Mouse (Mus musculus) cerebellum, adult 2 months (tissue): ENCODE measurements around the gene Spata31d1d. TPM values are rescaled to one million over a fixed set of nuclear protein-coding genes. Genes with fewer than 3 reads are reported as not detected.
"Not testable (repeated sequence)": the region's sequence is repeated elsewhere in the genome, so short reads cannot be mapped to it uniquely, and the experiment has no call there.

Source experiments
- DNase-seq, 2 experiments: peaks; one replicate each; pipeline ENCODE4 v3.0.0; 2021
- H3K27ac ChIP-seq: fragments of 200-500 bp; 2 replicates; pipeline ENCODE4 v1.5.1; 2012; ENCODE audit warnings: low read length, control low read depth, inconsistent platforms; ENCODE audit not compliant: insufficient read depth
- H3K27me3 ChIP-seq: fragments of 200-500 bp; 2 replicates; pipeline ENCODE4 v1.6.1; 2012; ENCODE audit warnings: inconsistent platforms, mild to moderate bottlenecking, low read length, moderate library complexity; ENCODE audit not compliant: control insufficient read depth, insufficient read depth
- H3K4me1 ChIP-seq: fragments of 200-500 bp; 2 replicates; pipeline ENCODE4 v1.6.1; 2011; ENCODE audit warnings: low read length; ENCODE audit not compliant: control insufficient read depth, insufficient read depth
- H3K4me3 ChIP-seq: fragments of 200-500 bp; replicated peaks from 2 replicates; pipeline ENCODE3; 2011; ENCODE audit warnings: mild to moderate bottlenecking, low read depth, low read length, control low read depth; ENCODE audit not compliant: insufficient read depth
- CTCF ChIP-seq: fragments of 200-500 bp; IDR thresholded peaks from 2 replicates; pipeline ENCODE4 v1.5.1; 2011; ENCODE audit warnings: low read depth, mild to moderate bottlenecking, control low read depth, low read length, moderate library complexity, borderline replicate concordance; ENCODE audit not compliant: insufficient read depth
- POLR2A ChIP-seq: fragments of 200-500 bp; IDR thresholded peaks from 2 replicates; pipeline ENCODE4 v1.6.1; 2011; ENCODE audit warnings: low read length, control low read depth, borderline replicate concordance; ENCODE audit not compliant: insufficient read depth
- WGBS: fragments of 180-500 bp; shearing (Covaris S2); methylation state at CpG from one replicate; pipeline ENCODE4 v1.1.7; 2018; 5-methylcytosine and 5-hydroxymethylcytosine counted together
- polyA plus RNA-seq: library from polyadenylated mRNA; depleted of rRNA; stranded (reverse); fragments of >200 nt; gene quantifications from 2 replicates; pipeline ENCODE4 v1.2.3, GENCODE M21; 2012

Gene Spata31d1d
- polyA plus RNA-seq, 1 experiment = 0.03 TPM

DNA sequence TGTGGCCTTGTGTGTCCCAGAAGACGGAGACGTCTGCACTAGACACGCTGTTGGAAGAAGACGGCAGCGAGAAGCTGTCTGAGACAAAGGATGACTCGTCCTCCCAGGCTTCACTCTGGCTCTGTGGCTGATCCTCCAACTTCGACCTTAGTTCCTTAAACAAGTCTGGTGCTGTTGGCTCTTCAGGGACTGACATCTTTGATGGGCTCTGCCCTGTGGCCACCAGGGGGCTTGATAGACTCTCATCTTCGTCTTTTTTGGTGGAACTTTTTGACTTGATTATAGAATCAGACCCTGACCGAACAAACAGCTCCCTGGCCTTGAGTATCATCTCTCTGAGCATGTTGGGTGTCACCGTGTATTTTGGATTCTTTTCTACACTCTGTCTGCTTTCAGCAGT lies 10.1 kb upstream of the Spata31d1d start:
- H3K4me3 ChIP-seq = no peak overlapping the region
- DNase-seq = no peak
- H3K27me3 ChIP-seq = no peaks in the 10 kb centered on the region
- no peak overlapping the region for H3K27ac ChIP-seq
- H3K4me1 ChIP-seq = peaks cover 3% of the 10 kb centered on the region
- 73% methylated on average over 10 of the region's 10 CpGs for WGBS
- TF ChIP-seq CTCF (no peak), POLR2A (no peak)

DNA sequence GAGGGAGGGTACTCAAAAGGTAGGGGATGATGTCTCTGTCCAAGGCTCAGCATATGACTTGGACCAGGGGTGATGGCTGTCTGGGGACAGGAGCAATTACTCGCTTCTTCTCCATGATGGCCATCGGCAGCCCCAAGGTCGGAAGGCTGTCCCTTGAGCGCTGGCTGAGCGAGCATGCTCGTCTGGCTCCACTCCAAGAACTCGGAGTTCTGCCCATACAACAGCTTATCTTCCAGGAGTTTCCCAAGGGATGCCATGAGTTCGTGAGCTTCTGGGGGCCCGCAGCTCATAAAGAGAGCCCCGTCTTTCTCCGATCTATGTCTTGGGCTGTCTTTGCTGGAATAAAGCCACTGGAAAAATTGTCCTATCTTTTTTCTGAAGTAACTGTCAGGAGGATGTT lies 9.5 kb upstream of the Spata31d1d start:
- H3K4me1 ChIP-seq = no peaks in the 10 kb centered on the region; the same call in 1 of the 2 replicates
- no peaks in the 10 kb centered on the region for H3K27me3 ChIP-seq
- H3K27ac ChIP-seq = no peak overlapping the region
- DNase-seq = no peak
- no peak for TF ChIP-seq CTCF
- TF ChIP-seq POLR2A = no peak
- H3K4me3 ChIP-seq = no peak overlapping the region
- WGBS = 18% methylated on average over 11 of the region's 11 CpGs

DNA sequence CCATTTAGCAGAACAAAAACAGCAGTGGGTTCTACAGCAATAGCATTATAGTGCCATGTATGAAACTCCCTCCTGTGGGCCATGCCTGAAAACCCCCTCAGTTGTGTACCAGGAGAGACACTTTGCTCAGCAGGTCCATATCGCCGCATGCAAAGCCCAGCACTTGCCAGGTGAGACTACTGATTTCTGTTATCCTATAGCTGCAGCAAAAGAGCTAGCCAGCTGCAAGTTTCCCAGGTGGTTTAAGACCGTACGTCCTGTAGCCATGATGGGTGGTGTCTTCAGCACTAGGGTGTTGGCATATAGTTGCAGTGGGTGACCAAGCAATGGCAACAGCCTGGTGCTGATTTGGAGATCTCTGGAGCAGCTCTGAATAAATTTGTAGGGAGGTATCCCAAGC lies 7.8 kb upstream of the Spata31d1d start:
- Histone ChIP-seq H3K27me3 (no peaks in the 10 kb centered on the region), H3K4me3 (no peak overlapping the region), H3K27ac (no peak overlapping the region), H3K4me1 (no peaks in the 10 kb centered on the region; the same call in 1 of the 2 replicates)
- no peak for DNase-seq
- no peak for TF ChIP-seq POLR2A
- WGBS = 93% methylated on average over 4 of the region's 4 CpGs

- H3K4me1 ChIP-seq = no peaks in the 10 kb centered on the region; the same call in 1 of the 2 replicates
- 85% methylated on average over 2 of the region's 2 CpGs for WGBS
- DNase-seq = no peak
- H3K27me3 ChIP-seq = no peaks in the 10 kb centered on the region
- no peak overlapping the region for H3K27ac ChIP-seq
- no peak for TF ChIP-seq POLR2A
- no peak for TF ChIP-seq CTCF
- no peak overlapping the region for H3K4me3 ChIP-seq
Observed at GRCm38 (mm10) chr13:59738455-59738854, 6.9 kb upstream of the Spata31d1d start.

DNA sequence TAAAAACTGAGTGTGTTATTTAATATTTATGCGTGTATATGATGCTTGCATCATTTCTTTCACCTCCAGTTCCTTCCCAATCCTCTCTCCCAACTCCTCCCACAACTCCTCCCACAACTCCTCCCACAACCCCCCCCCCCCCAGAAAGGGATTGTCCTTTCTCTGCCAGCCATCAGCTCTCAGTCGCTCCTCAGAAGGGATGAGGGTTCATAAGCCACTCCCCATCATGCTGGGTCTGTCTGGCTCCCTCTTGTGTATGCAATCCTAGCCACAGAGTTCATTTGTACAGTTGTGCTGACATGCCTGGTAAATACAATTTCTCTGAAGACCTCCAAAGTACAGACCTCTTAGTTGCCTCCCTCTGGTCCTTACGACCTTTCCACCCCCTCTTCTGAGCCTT lies 3.6 kb upstream of the Spata31d1d start:
- WGBS = 37% methylated on average over 3 of the region's 3 CpGs
- H3K4me1 ChIP-seq = no peaks in the 10 kb centered on the region; the same call in 1 of the 2 replicates
- H3K27me3 ChIP-seq = no peaks in the 10 kb centered on the region
- H3K27ac ChIP-seq = no peak overlapping the region
- no peak overlapping the region for H3K4me3 ChIP-seq
- DNase-seq = no peak
- TF ChIP-seq POLR2A = no peak
- TF ChIP-seq CTCF = no peak

- H3K4me1 ChIP-seq, H3K27me3 ChIP-seq, DNase-seq, H3K4me3 ChIP-seq, H3K27ac ChIP-seq: not testable (repeated sequence)
- WGBS = 45% methylated on average over 6 of the region's 6 CpGs
Observed at GRCm38 (mm10) chr13:59734347-59734746, 2.8 kb upstream of the Spata31d1d start.

DNA sequence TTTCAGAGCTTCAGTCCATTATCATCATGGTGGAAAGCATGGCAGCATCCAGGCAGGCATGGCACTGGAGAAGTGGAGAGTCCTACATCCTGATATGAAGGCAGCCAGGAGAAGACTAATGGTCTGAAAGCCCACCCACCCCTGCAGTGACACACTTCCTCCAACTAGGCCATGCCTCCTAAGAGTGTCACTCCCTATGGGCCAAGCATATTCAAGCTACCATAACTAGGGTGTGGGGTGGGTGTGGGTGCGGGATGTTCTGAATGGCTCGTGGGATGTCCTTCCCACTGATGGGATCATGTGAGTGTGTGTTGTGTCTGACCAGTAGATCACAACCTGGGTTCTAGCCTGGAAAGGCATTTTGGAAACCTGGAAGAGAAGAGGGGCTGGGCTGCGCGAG lies 2.4 kb upstream of the Spata31d1d start:
- no peaks in the 10 kb centered on the region; the same call in 1 of the 2 replicates for H3K4me1 ChIP-seq
- no peaks in the 10 kb centered on the region for H3K27me3 ChIP-seq
- 89% methylated on average over 4 of the region's 4 CpGs for WGBS
- no peak for DNase-seq
- TF ChIP-seq CTCF (no peak), POLR2A (no peak)
- no peak overlapping the region for H3K27ac ChIP-seq
- H3K4me3 ChIP-seq = no peak overlapping the region

- Histone ChIP-seq H3K4me1 (no peaks in the 10 kb centered on the region; the same call in 1 of the 2 replicates), H3K27ac (no peak overlapping the region), H3K4me3 (no peak overlapping the region), H3K27me3 (no peaks in the 10 kb centered on the region)
- peak; percentile 97 for TF ChIP-seq CTCF
- no peak for TF ChIP-seq POLR2A
- WGBS = 12% methylated on average over 7 of the region's 7 CpGs
- DNase-seq = peak; percentile 77 to 83
Observed at GRCm38 (mm10) chr13:59728378-59729093, 3.0 kb downstream of the Spata31d1d start.
